Mouse (Mus musculus) erythroblast, embryonic 14.5 days (primary cell): Measurements from ENCODE around the gene Cdc25a. TPM values are rescaled to one million over a fixed set of nuclear protein-coding genes. Genes with fewer than 3 reads are reported as not detected.

ENCODE experiments used
- H3K27me3 ChIP-seq: 2 replicates; pipeline ENCODE4 v1.6.1; 2012; ENCODE audit warnings: inconsistent platforms; ENCODE audit not compliant: control insufficient read depth
- H3K36me3 ChIP-seq: 2 replicates; pipeline ENCODE4 v1.6.1; 2012; ENCODE audit warnings: mild to moderate bottlenecking, inconsistent platforms; ENCODE audit not compliant: control insufficient read depth
- H3K4me1 ChIP-seq: 2 replicates; pipeline ENCODE4 v1.6.1; 2012; ENCODE audit warnings: inconsistent platforms; ENCODE audit not compliant: control insufficient read depth
- H3K4me3 ChIP-seq: replicated peaks from 2 replicates; pipeline ENCODE3; 2012; ENCODE audit warnings: moderate library complexity, mild to moderate bottlenecking, inconsistent platforms
- H3K9me3 ChIP-seq: 2 replicates; pipeline ENCODE4 v1.6.1; 2012; ENCODE audit warnings: low read length, inconsistent platforms, mixed read lengths; ENCODE audit not compliant: control insufficient read depth
- GATA1 ChIP-seq: IDR thresholded peaks from 2 replicates; pipeline ENCODE4 v1.6.1; 2012; ENCODE audit warnings: low read length, inconsistent platforms, mixed read lengths
- TAL1 ChIP-seq: IDR thresholded peaks from 3 replicates; pipeline ENCODE4 v1.6.1; 2012; ENCODE audit warnings: low read length, inconsistent platforms, mixed read lengths
- polyA plus RNA-seq: library from polyadenylated mRNA; stranded (reverse); fragments of >175 nt; gene quantifications from 2 replicates; pipeline ENCODE4 v1.2.3, GENCODE M21; 2012

Gene Cdc25a
- polyA plus RNA-seq, 1 experiment, result 1.6 TPM

GRCm38 (mm10) chr9:109891501-109891900 lies 16.1 kb downstream of the Cdc25a start:
- Histone ChIP-seq H3K36me3 (peaks cover 94% of the 10 kb centered on the region), H3K4me1 (no peaks in the 10 kb centered on the region), H3K27me3 (no peaks in the 10 kb centered on the region), H3K9me3 (no peaks in the 10 kb centered on the region), H3K4me3 (no peak overlapping the region)
- TF ChIP-seq GATA1, result no peak
- TF ChIP-seq TAL1, result no peak

- no peak for TF ChIP-seq GATA1
- no peak for TF ChIP-seq TAL1
- Histone ChIP-seq H3K27me3 (no peaks in the 10 kb centered on the region), H3K4me1 (no peaks in the 10 kb centered on the region; the same call in 1 of the 2 replicates), H3K36me3 (peaks cover 86% of the 10 kb centered on the region), H3K9me3 (no peaks in the 10 kb centered on the region), H3K4me3 (no peak overlapping the region)
Observed at GRCm38 (mm10) chr9:109892651-109893250, 17.4 kb downstream of the Cdc25a start.

DNA sequence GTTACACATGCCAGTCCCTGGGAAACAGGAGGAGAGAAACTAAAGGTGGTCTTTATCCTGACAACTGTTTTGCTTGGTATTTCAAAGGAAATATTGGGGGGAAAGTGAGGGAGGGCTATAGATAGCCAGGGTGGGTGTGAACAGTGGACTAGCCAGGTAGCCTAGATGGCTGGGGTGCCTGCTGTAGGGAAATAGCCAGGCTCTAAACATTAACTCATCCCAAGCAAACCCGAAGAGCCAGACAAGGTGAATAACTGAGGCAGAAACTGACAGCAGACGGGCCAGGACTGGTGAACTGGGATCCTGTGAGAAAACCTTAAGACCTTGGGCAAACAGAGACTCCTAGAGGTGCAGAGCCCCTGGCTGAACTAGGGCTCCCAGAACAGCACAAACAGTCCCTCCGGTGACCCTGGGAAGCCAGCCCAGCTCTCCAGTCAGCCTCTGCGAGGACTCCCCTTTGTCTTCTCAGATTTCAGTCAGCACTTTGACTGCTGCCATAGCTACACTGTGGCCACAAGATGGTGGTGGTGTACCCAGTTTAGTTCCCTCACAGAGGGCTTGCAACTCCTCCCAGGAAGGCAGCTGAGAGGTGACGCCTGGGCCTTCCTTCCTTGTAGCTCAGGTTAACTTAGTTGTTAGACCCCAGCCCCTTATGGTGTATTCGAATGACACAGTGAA lies 19.2 kb downstream of the Cdc25a start:
- no peaks in the 10 kb centered on the region for H3K9me3 ChIP-seq
- TF ChIP-seq GATA1, result no peak
- no peak for TF ChIP-seq TAL1
- H3K27me3 ChIP-seq, result no peaks in the 10 kb centered on the region
- no peak overlapping the region for H3K4me3 ChIP-seq
- H3K36me3 ChIP-seq, result peaks cover 68% of the 10 kb centered on the region
- no peaks in the 10 kb centered on the region; the same call in 1 of the 2 replicates for H3K4me1 ChIP-seq

GRCm38 (mm10) chr9:109895593-109895992 lies 20.2 kb downstream of the Cdc25a start:
- peaks cover 58% of the 10 kb centered on the region for H3K36me3 ChIP-seq
- no peaks in the 10 kb centered on the region for H3K27me3 ChIP-seq
- no peaks in the 10 kb centered on the region; the same call in 1 of the 2 replicates for H3K4me1 ChIP-seq
- no peak overlapping the region for H3K4me3 ChIP-seq
- H3K9me3 ChIP-seq, result no peaks in the 10 kb centered on the region
- TF ChIP-seq TAL1 (no peak), GATA1 (no peak)

GRCm38 (mm10) chr9:109896253-109897150 lies 21.1 kb downstream of the Cdc25a start:
- Histone ChIP-seq H3K4me3 (no peak overlapping the region), H3K36me3 (peaks cover 49% of the 10 kb centered on the region), H3K9me3 (no peaks in the 10 kb centered on the region), H3K27me3 (no peaks in the 10 kb centered on the region), H3K4me1 (no peaks in the 10 kb centered on the region; the same call in 1 of the 2 replicates)
- TF ChIP-seq TAL1, result no peak
- TF ChIP-seq GATA1, result no peak

GRCm38 (mm10) chr9:109898027-109898426 lies 22.6 kb downstream of the Cdc25a start:
- peaks cover 33% of the 10 kb centered on the region for H3K36me3 ChIP-seq
- H3K9me3 ChIP-seq, result no peaks in the 10 kb centered on the region
- TF ChIP-seq TAL1 (no peak), GATA1 (no peak)
- no peaks in the 10 kb centered on the region; the same call in 1 of the 2 replicates for H3K4me1 ChIP-seq
- no peaks in the 10 kb centered on the region for H3K27me3 ChIP-seq
- no peak overlapping the region for H3K4me3 ChIP-seq

GRCm38 (mm10) chr9:109899361-109899760 lies 24.0 kb downstream of the Cdc25a start:
- H3K36me3 ChIP-seq, result peaks cover 20% of the 10 kb centered on the region
- no peak for TF ChIP-seq TAL1
- TF ChIP-seq GATA1, result no peak

DNA sequence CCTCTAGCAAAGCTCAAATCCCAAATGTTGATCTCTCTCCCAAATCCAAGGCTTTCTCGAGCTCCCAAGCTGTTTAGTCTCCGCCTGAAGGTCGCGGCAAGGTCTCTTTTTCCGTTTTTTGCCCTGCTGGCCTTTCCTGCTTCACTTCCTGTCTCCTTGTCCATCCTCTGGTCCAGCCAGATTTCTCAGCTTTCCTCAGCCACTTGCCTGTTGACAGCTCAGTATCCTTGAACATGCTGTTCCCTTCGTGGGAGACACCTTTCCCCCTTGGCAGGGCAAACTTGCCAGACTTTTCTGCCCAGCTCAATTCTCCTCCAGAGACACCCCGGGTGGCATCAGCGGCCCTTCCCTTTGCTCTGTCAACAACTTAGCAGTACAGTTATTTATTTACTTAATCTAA lies 24.4 kb downstream of the Cdc25a start:
- Histone ChIP-seq H3K9me3 (no peaks in the 10 kb centered on the region), H3K4me1 (no peaks in the 10 kb centered on the region; the same call in 1 of the 2 replicates), H3K27me3 (no peaks in the 10 kb centered on the region), H3K36me3 (peaks cover 16% of the 10 kb centered on the region), H3K4me3 (no peak overlapping the region)
- TF ChIP-seq GATA1, result no peak
- no peak for TF ChIP-seq TAL1

More at GRCm38 (mm10) chr9:109899361-109899760, 24.0 kb downstream of the Cdc25a start:
- no peaks in the 10 kb centered on the region; the same call in 1 of the 2 replicates for H3K4me1 ChIP-seq
- no peaks in the 10 kb centered on the region for H3K9me3 ChIP-seq
- no peak overlapping the region for H3K4me3 ChIP-seq
- no peaks in the 10 kb centered on the region for H3K27me3 ChIP-seq
